Mouse (Mus musculus): Measurements from ENCODE around the gene Ghrl.

DNA sequence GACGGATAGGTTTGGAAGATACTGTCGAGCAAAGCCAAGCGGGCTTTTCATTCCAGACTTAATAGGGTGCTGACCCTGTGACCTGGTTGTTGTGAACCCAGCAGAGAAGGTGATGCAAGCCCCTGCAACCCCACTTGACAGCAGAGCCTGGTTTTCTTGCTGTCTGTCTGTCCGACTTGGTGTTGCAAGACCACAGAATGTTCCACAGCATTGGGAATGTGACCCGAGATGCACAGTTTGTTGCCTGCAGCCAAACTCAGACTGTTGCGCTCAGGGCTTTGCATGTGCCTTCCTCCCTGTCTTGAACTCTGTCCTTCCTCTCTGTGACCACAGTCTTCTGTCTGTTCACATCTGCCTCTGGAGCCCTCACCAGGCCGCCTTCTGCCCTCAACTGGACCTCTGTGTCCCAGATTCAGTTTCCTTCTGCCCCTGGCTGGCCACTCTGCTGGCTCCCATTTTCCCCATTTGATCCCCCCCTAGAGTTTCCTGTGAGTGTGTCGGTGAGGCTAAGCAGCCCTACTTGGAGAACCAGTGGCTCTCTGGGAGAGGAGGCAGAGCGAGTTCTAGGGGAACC is 39.6 kb downstream of the Ghrl start:
- TF ChIP-seq POLR2A (IDR thresholded peaks at IDR 0.05; ENCODE audit: borderline replicate concordance, extremely low read depth, low read depth, low read length) (no peak), CTCF (IDR thresholded peaks at IDR 0.05; ENCODE audit: insufficient read depth, low read length) (no peak)

Measured in lung, adult 2 months (tissue).